Mouse (Mus musculus): ENCODE measurements around the gene Ccsap. TPM values are rescaled to one million over a fixed set of nuclear protein-coding genes. Genes with fewer than 3 reads are reported as not detected.
A peak's percentile ranks its signal among the peaks of the same experiment; 100 is the strongest.

Ccsap gene
- polyA plus RNA-seq, 1 experiment, result 3.3 TPM

- TF ChIP-seq MYOG (IDR thresholded peaks at IDR 0.05; ENCODE audit: control insufficient read depth, extremely low read depth, insufficient read length) (no peak), MAX (IDR thresholded peaks at IDR 0.05) (no peak), FOSL1 (IDR thresholded peaks at IDR 0.05; ENCODE audit: insufficient read depth, low read length, poor library complexity, severe bottlenecking) (no peak), USF1 (IDR thresholded peaks at IDR 0.05; ENCODE audit: low read depth) (no peak), MYOD1 (IDR thresholded peaks at IDR 0.05; ENCODE audit: control insufficient read depth, insufficient read length, low read depth) (no peak), CEBPB (IDR thresholded peaks at IDR 0.05; ENCODE audit: low read depth) (no peak), CTCF (IDR thresholded peaks at IDR 0.05; ENCODE audit: control insufficient read depth, insufficient read depth, insufficient read length) (no peak)
- Histone ChIP-seq H3K27me3 (ENCODE audit: control insufficient read depth, insufficient read depth, insufficient read length) (no peaks in the 10 kb centered on the region), H3K79me2 (ENCODE audit: control insufficient read depth, insufficient read depth) (no peaks in the 10 kb centered on the region), H3K4me3 (ENCODE audit: insufficient read depth, poor library complexity, severe bottlenecking) (no peak overlapping the region), H3K36me3 (ENCODE audit: control insufficient read depth, insufficient read depth) (no peaks in the 10 kb centered on the region), H3ac (ENCODE audit: control insufficient read depth, insufficient read length, low read depth) (no peak overlapping the region), H3K79me3 (ENCODE audit: low read depth) (peaks cover 3% of the 10 kb centered on the region)
These were observed 8.4 kb downstream of the Ccsap start for GRCm38 (mm10) chr8:123851590-123851989.

- no peaks in the 10 kb centered on the region for H3K79me3 ChIP-seq (ENCODE audit: low read depth)
These were observed 10.7 kb downstream of the Ccsap start for GRCm38 (mm10) chr8:123849352-123849751.

GRCm38 (mm10) chr8:123847546-123847945, 12.5 kb downstream of the Ccsap start:
- no peak overlapping the region for H3K4me3 ChIP-seq (ENCODE audit: insufficient read depth, poor library complexity, severe bottlenecking)

More at GRCm38 (mm10) chr8:123849352-123849751, 10.7 kb downstream of the Ccsap start:
- no peak for TF ChIP-seq MAX (IDR thresholded peaks at IDR 0.05)
- TF ChIP-seq USF1 (IDR thresholded peaks at IDR 0.05; ENCODE audit: low read depth), result peak; percentile 30
- H3K36me3 ChIP-seq (ENCODE audit: control insufficient read depth, insufficient read depth), result no peaks in the 10 kb centered on the region
- no peak overlapping the region for H3K4me3 ChIP-seq (ENCODE audit: insufficient read depth, poor library complexity, severe bottlenecking)
- no peak overlapping the region for H3ac ChIP-seq (ENCODE audit: control insufficient read depth, insufficient read length, low read depth)
- no peaks in the 10 kb centered on the region for H3K27me3 ChIP-seq (ENCODE audit: control insufficient read depth, insufficient read depth, insufficient read length)
- no peaks in the 10 kb centered on the region for H3K79me2 ChIP-seq (ENCODE audit: control insufficient read depth, insufficient read depth)

GRCm38 (mm10) chr8:123846509-123846908, 13.5 kb downstream of the Ccsap start:
- peaks cover 10% of the 10 kb centered on the region for H3K36me3 ChIP-seq (ENCODE audit: control insufficient read depth, insufficient read depth)
- TF ChIP-seq MYOD1 (IDR thresholded peaks at IDR 0.05; ENCODE audit: control insufficient read depth, insufficient read length, low read depth) (no peak), MYOG (IDR thresholded peaks at IDR 0.05; ENCODE audit: control insufficient read depth, extremely low read depth, insufficient read length) (no peak), CTCF (IDR thresholded peaks at IDR 0.05; ENCODE audit: control insufficient read depth, insufficient read depth, insufficient read length) (no peak)
- H3K79me3 ChIP-seq (ENCODE audit: low read depth), result no peaks in the 10 kb centered on the region

More at GRCm38 (mm10) chr8:123847546-123847945, 12.5 kb downstream of the Ccsap start:
- TF ChIP-seq CEBPB (IDR thresholded peaks at IDR 0.05; ENCODE audit: low read depth) (no peak), MYOD1 (IDR thresholded peaks at IDR 0.05; ENCODE audit: control insufficient read depth, insufficient read length, low read depth) (no peak), CTCF (IDR thresholded peaks at IDR 0.05; ENCODE audit: control insufficient read depth, insufficient read depth, insufficient read length) (no peak), MYOG (IDR thresholded peaks at IDR 0.05; ENCODE audit: control insufficient read depth, extremely low read depth, insufficient read length) (no peak), MAX (IDR thresholded peaks at IDR 0.05) (no peak), USF1 (IDR thresholded peaks at IDR 0.05; ENCODE audit: low read depth) (no peak), FOSL1 (IDR thresholded peaks at IDR 0.05; ENCODE audit: insufficient read depth, low read length, poor library complexity, severe bottlenecking) (no peak)
- H3K27me3 ChIP-seq (ENCODE audit: control insufficient read depth, insufficient read depth, insufficient read length), result no peaks in the 10 kb centered on the region
- H3K36me3 ChIP-seq (ENCODE audit: control insufficient read depth, insufficient read depth), result peaks cover 5% of the 10 kb centered on the region
- H3ac ChIP-seq (ENCODE audit: control insufficient read depth, insufficient read length, low read depth), result no peak overlapping the region
- H3K79me3 ChIP-seq (ENCODE audit: low read depth), result no peaks in the 10 kb centered on the region
- H3K79me2 ChIP-seq (ENCODE audit: control insufficient read depth, insufficient read depth), result no peaks in the 10 kb centered on the region

GRCm38 (mm10) chr8:123845991-123846390, 14.0 kb downstream of the Ccsap start:
- Histone ChIP-seq H3K36me3 (ENCODE audit: control insufficient read depth, insufficient read depth) (peaks cover 10% of the 10 kb centered on the region), H3K79me2 (ENCODE audit: control insufficient read depth, insufficient read depth) (no peaks in the 10 kb centered on the region), H3K27me3 (ENCODE audit: control insufficient read depth, insufficient read depth, insufficient read length) (no peaks in the 10 kb centered on the region), H3K4me3 (ENCODE audit: insufficient read depth, poor library complexity, severe bottlenecking) (no peak overlapping the region), H3ac (ENCODE audit: control insufficient read depth, insufficient read length, low read depth) (no peak overlapping the region), H3K79me3 (ENCODE audit: low read depth) (no peaks in the 10 kb centered on the region)
- TF ChIP-seq CEBPB (IDR thresholded peaks at IDR 0.05; ENCODE audit: low read depth), result no peak
- TF ChIP-seq MYOG (IDR thresholded peaks at IDR 0.05; ENCODE audit: control insufficient read depth, extremely low read depth, insufficient read length), result no peak

More at GRCm38 (mm10) chr8:123846509-123846908, 13.5 kb downstream of the Ccsap start:
- no peak overlapping the region for H3ac ChIP-seq (ENCODE audit: control insufficient read depth, insufficient read length, low read depth)
- no peaks in the 10 kb centered on the region for H3K79me2 ChIP-seq (ENCODE audit: control insufficient read depth, insufficient read depth)
- no peak overlapping the region for H3K4me3 ChIP-seq (ENCODE audit: insufficient read depth, poor library complexity, severe bottlenecking)
- H3K27me3 ChIP-seq (ENCODE audit: control insufficient read depth, insufficient read depth, insufficient read length), result no peaks in the 10 kb centered on the region

- Histone ChIP-seq H3K79me3 (ENCODE audit: low read depth) (no peaks in the 10 kb centered on the region), H3ac (ENCODE audit: control insufficient read depth, insufficient read length, low read depth) (no peak overlapping the region), H3K79me2 (ENCODE audit: control insufficient read depth, insufficient read depth) (no peaks in the 10 kb centered on the region), H3K4me3 (ENCODE audit: insufficient read depth, poor library complexity, severe bottlenecking) (no peak overlapping the region), H3K36me3 (ENCODE audit: control insufficient read depth, insufficient read depth) (peaks cover 10% of the 10 kb centered on the region), H3K27me3 (ENCODE audit: control insufficient read depth, insufficient read depth, insufficient read length) (no peaks in the 10 kb centered on the region)
- no peak for TF ChIP-seq CEBPB (IDR thresholded peaks at IDR 0.05; ENCODE audit: low read depth)
- no peak for TF ChIP-seq USF1 (IDR thresholded peaks at IDR 0.05; ENCODE audit: low read depth)
- no peak for TF ChIP-seq MAX (IDR thresholded peaks at IDR 0.05)
- no peak for TF ChIP-seq CTCF (IDR thresholded peaks at IDR 0.05; ENCODE audit: control insufficient read depth, insufficient read depth, insufficient read length)
- no peak for TF ChIP-seq FOSL1 (IDR thresholded peaks at IDR 0.05; ENCODE audit: insufficient read depth, low read length, poor library complexity, severe bottlenecking)
- TF ChIP-seq MYOG (IDR thresholded peaks at IDR 0.05; ENCODE audit: control insufficient read depth, extremely low read depth, insufficient read length), result no peak
- TF ChIP-seq MYOD1 (IDR thresholded peaks at IDR 0.05; ENCODE audit: control insufficient read depth, insufficient read length, low read depth), result no peak
These were observed 14.9 kb downstream of the Ccsap start for GRCm38 (mm10) chr8:123845114-123845513.
